Mouse (Mus musculus) testis, adult 2 months (tissue): ENCODE results near the gene Myoz1.

ENCODE experiments used
- CTCF ChIP-seq: fragments of 200-500 bp; IDR thresholded peaks from 2 replicates; pipeline ENCODE4 v1.5.1; 2012; ENCODE audit warnings: low read depth, mild to moderate bottlenecking, inconsistent platforms, low read length, moderate library complexity; ENCODE audit not compliant: control insufficient read depth, insufficient read depth, insufficient replicate concordance
- POLR2A ChIP-seq: fragments of 200-500 bp; IDR thresholded peaks from 2 replicates; pipeline ENCODE4 v1.6.1; 2012; ENCODE audit warnings: low read depth, mild to moderate bottlenecking, inconsistent platforms, low read length, moderate library complexity; ENCODE audit not compliant: control insufficient read depth

GRCm38 (mm10) chr14:20672990-20673389 lies 16.6 kb upstream of the Myoz1 start:
- TF ChIP-seq CTCF (no peak), POLR2A (no peak)
